Mouse (Mus musculus) spleen, adult 2 months (tissue): ENCODE data around the gene Dusp27. TPM values are rescaled to one million over a fixed set of nuclear protein-coding genes. Genes with fewer than 3 reads are reported as not detected.

Experiments
- DNase-seq, 2 experiments: peaks; one replicate each; pipeline versions ENCODE4 v3.0.0 to v3.0.0-alpha.2; 2012 to 2021; ENCODE audit warnings: low spot score in 2 of 2, low read depth in 1 of 2
- H3K27ac ChIP-seq: fragments of 200-500 bp; 2 replicates; pipeline ENCODE4 v1.5.1; 2012; ENCODE audit warnings: low read length, inconsistent platforms; ENCODE audit not compliant: insufficient read depth
- H3K27me3 ChIP-seq: fragments of 200-500 bp; 2 replicates; pipeline ENCODE4 v1.6.1; 2012; ENCODE audit warnings: mild to moderate bottlenecking, moderate library complexity, low read length, inconsistent platforms; ENCODE audit not compliant: control insufficient read depth, insufficient read depth
- H3K36me3 ChIP-seq: fragments of 200-500 bp; 2 replicates; pipeline ENCODE4 v1.6.1; 2012; ENCODE audit warnings: mild to moderate bottlenecking, low read length, inconsistent platforms; ENCODE audit not compliant: control insufficient read depth, insufficient read depth
- H3K4me1 ChIP-seq: fragments of 200-500 bp; 2 replicates; pipeline ENCODE4 v1.6.1; 2011; ENCODE audit warnings: inconsistent platforms; ENCODE audit not compliant: control insufficient read depth, insufficient read depth, insufficient read length
- H3K4me3 ChIP-seq: fragments of 200-500 bp; 2 replicates; pipeline ENCODE4 v1.5.1; 2011; ENCODE audit warnings: mild to moderate bottlenecking, inconsistent platforms; ENCODE audit not compliant: insufficient read depth, insufficient read length; ENCODE audit errors: extremely low read depth
- CTCF ChIP-seq: fragments of 200-500 bp; IDR thresholded peaks from 2 replicates; pipeline ENCODE4 v1.5.1; 2011; ENCODE audit warnings: mild to moderate bottlenecking, inconsistent platforms; ENCODE audit not compliant: insufficient read depth, insufficient read length, insufficient replicate concordance; ENCODE audit errors: extremely low read depth
- POLR2A ChIP-seq: fragments of 200-500 bp; IDR thresholded peaks from 2 replicates; pipeline ENCODE4 v1.6.1; 2011; ENCODE audit warnings: low read depth, low read length, inconsistent platforms
- WGBS: fragments of 180-500 bp; shearing (Covaris S2); methylation state at CpG from one replicate; pipeline ENCODE4 v1.1.7; 2018; 5-methylcytosine and 5-hydroxymethylcytosine counted together
- polyA plus RNA-seq: library from polyadenylated mRNA; depleted of rRNA; stranded (reverse); fragments of >200 nt; gene quantifications from 2 replicates; pipeline ENCODE4 v1.2.3, GENCODE M21; 2012; rRNA removed

The Dusp27 gene
- polyA plus RNA-seq, result 0.12 and 0.15 TPM in 2 replicates

GRCm38 (mm10) chr1:166127719-166128118 is at the start of gene Dusp27:
Gene Dusp27 (minus strand): TSS chr1:166127922.
- DNase-seq, result no peak
- Histone ChIP-seq H3K4me1 (no peaks in the 10 kb centered on the region), H3K4me3 (no peak within 1 kb of the TSS), H3K27me3 (no peaks in the 10 kb centered on the region), H3K36me3 (no peaks in the 10 kb centered on the region), H3K27ac (no peak within 1 kb of the TSS)
- 75% methylated on average over 4 of the region's 4 CpGs for WGBS
- no peak for TF ChIP-seq CTCF
- TF ChIP-seq POLR2A, result no peak

GRCm38 (mm10) chr1:166173621-166174020 is 45.9 kb upstream of the Dusp27 start:
- H3K4me1 ChIP-seq, result no peaks in the 10 kb centered on the region
- WGBS, result 70% methylated on average over 9 of the region's 9 CpGs
- no peak for DNase-seq
- no peak for TF ChIP-seq CTCF
- TF ChIP-seq POLR2A, result no peak
- no peaks in the 10 kb centered on the region for H3K27me3 ChIP-seq
- no peak overlapping the region for H3K4me3 ChIP-seq
- no peaks in the 10 kb centered on the region for H3K36me3 ChIP-seq
- H3K27ac ChIP-seq, result no peak overlapping the region

GRCm38 (mm10) chr1:166172992-166173391 is 45.3 kb upstream of the Dusp27 start:
- no peak for DNase-seq
- Histone ChIP-seq H3K27ac (no peak overlapping the region), H3K36me3 (no peaks in the 10 kb centered on the region), H3K4me1 (no peaks in the 10 kb centered on the region), H3K27me3 (no peaks in the 10 kb centered on the region), H3K4me3 (no peak overlapping the region)
- WGBS, result 70% methylated on average over 3 of the region's 3 CpGs
- TF ChIP-seq POLR2A, result no peak
- TF ChIP-seq CTCF, result no peak

GRCm38 (mm10) chr1:166170852-166171251 is 43.1 kb upstream of the Dusp27 start:
- no peak overlapping the region for H3K4me3 ChIP-seq
- H3K4me1 ChIP-seq, result no peaks in the 10 kb centered on the region
- H3K27ac ChIP-seq, result no peak overlapping the region
- no peaks in the 10 kb centered on the region for H3K27me3 ChIP-seq
- 94% methylated on average over 12 of the region's 12 CpGs for WGBS
- TF ChIP-seq POLR2A (no peak), CTCF (no peak)
- DNase-seq, result no peak
- no peaks in the 10 kb centered on the region for H3K36me3 ChIP-seq

GRCm38 (mm10) chr1:166169713-166170112 is 42.0 kb upstream of the Dusp27 start:
- Histone ChIP-seq H3K4me3 (no peak overlapping the region), H3K36me3 (no peaks in the 10 kb centered on the region), H3K4me1 (no peaks in the 10 kb centered on the region), H3K27ac (no peak overlapping the region), H3K27me3 (no peaks in the 10 kb centered on the region)
- DNase-seq, result no peak
- WGBS, result 83% methylated on average over 7 of the region's 7 CpGs
- TF ChIP-seq CTCF (no peak), POLR2A (no peak)

- H3K27ac ChIP-seq, result no peak overlapping the region
- no peaks in the 10 kb centered on the region for H3K27me3 ChIP-seq
- H3K4me3 ChIP-seq, result no peak overlapping the region
- H3K4me1 ChIP-seq, result no peaks in the 10 kb centered on the region
- H3K36me3 ChIP-seq, result no peaks in the 10 kb centered on the region
- WGBS, result 89% methylated on average over 7 of the region's 7 CpGs
- DNase-seq, result no peak
- TF ChIP-seq CTCF (no peak), POLR2A (no peak)
Observed at GRCm38 (mm10) chr1:166168017-166168416, 40.3 kb upstream of the Dusp27 start.

- 78% methylated on average over 4 of the region's 4 CpGs for WGBS
- Histone ChIP-seq H3K4me1 (no peaks in the 10 kb centered on the region), H3K27ac (no peak overlapping the region), H3K36me3 (no peaks in the 10 kb centered on the region), H3K4me3 (no peak overlapping the region), H3K27me3 (no peaks in the 10 kb centered on the region)
- DNase-seq, result no peak
- TF ChIP-seq POLR2A, result no peak
- TF ChIP-seq CTCF, result no peak
Observed at GRCm38 (mm10) chr1:166167405-166167804, 39.7 kb upstream of the Dusp27 start.

- H3K27me3 ChIP-seq, result no peaks in the 10 kb centered on the region
- WGBS, result 89% methylated on average over 9 of the region's 9 CpGs
- no peak overlapping the region for H3K27ac ChIP-seq
- no peaks in the 10 kb centered on the region for H3K36me3 ChIP-seq
- no peak for TF ChIP-seq POLR2A
- no peak for TF ChIP-seq CTCF
- DNase-seq, result no peak
- H3K4me3 ChIP-seq, result no peak overlapping the region
- no peaks in the 10 kb centered on the region for H3K4me1 ChIP-seq
Observed at GRCm38 (mm10) chr1:166165159-166165558, 37.4 kb upstream of the Dusp27 start.
